Comparison of ENCODE assay signal across 9 mouse cellular contexts in genomic region chr11:52001341-52001740, GRCm38 (mm10). TPM values are rescaled to one million over a fixed set of nuclear protein-coding genes. Genes with fewer than 3 reads are reported as not detected.
A peak's percentile ranks its signal among the peaks of the same experiment; 100 is the strongest.
DNase-seq lines count a peak whose midpoint lies in the region; ATAC-seq and TF ChIP-seq lines count a peak whose summit lies in the region.
"Had no signal": no experiment of that assay in that cellular context is flagged by ENCODE, and none has a peak within 500 bp of the region (broad histone marks: within the 10 kb centered on the region; RNA-seq: fewer than 3 reads in every experiment).

No protein-coding gene starts in this region.

- peak overlapping the region; percentile 98 for H3K27ac ChIP-seq in heart, embryonic 12.5 days (ENCODE audit: poor library complexity, severe bottlenecking)
- no peak overlapping the region for H3K27ac ChIP-seq in thymus, adult 2 months (ENCODE audit: control insufficient read depth, insufficient read depth, low read length)
- H3K27ac ChIP-seq in limb, embryonic 12.5 days: peak overlapping the region; percentile 87
- peak overlapping the region; percentile 50; the same call in 1 of the 2 replicates for H3K27ac ChIP-seq in stomach, postnatal 0 days (replicated peaks)

- intact Hi-C loops in heart, postnatal 36 days (cut with DNase I): loop anchor here (2.0 kb wide), 1 partner anchor 35 kb away; the partner anchor contains the start of gene Cdkn2aipnl

- WGBS in heart, embryonic 12.5 days: 73% methylated on average over 10 of the region's 10 CpGs
- 84% methylated on average over 10 of the region's 10 CpGs for WGBS in thymus, adult 2 months
- WGBS in limb, embryonic 12.5 days: 82% methylated on average over 10 of the region's 10 CpGs
- WGBS in stomach, postnatal 0 days: 69% methylated on average over 10 of the region's 10 CpGs

- peak overlapping the region; percentile 82 for H3K4me2 ChIP-seq in heart, embryonic 12.5 days
- H3K4me2 ChIP-seq in limb, embryonic 12.5 days: peak overlapping the region; percentile 51
- peak overlapping the region; percentile 40; the same call in 1 of the 2 replicates for H3K4me2 ChIP-seq in stomach, postnatal 0 days (replicated peaks; ENCODE audit: low read depth)

- no peaks in the 10 kb centered on the region for H3K27me3 ChIP-seq in heart, embryonic 12.5 days (replicated peaks)
- H3K27me3 ChIP-seq in thymus, adult 2 months (ENCODE audit: control insufficient read depth, insufficient read depth, low read length): no peaks in the 10 kb centered on the region
- H3K27me3 ChIP-seq in limb, embryonic 12.5 days: no peaks in the 10 kb centered on the region
- H3K27me3 ChIP-seq in stomach, postnatal 0 days (ENCODE audit: control insufficient read depth, insufficient read depth, low read length): no peaks in the 10 kb centered on the region

- TF ChIP-seq EP300 in stomach, postnatal 0 days (optimal IDR thresholded peaks at IDR 0.05): no peak

- peaks cover 30% of the 10 kb centered on the region for H3K4me1 ChIP-seq in heart, embryonic 12.5 days (replicated peaks)
- H3K4me1 ChIP-seq in thymus, adult 2 months (replicated peaks; ENCODE audit: control insufficient read depth, insufficient read depth, low read length): peaks cover 3% of the 10 kb centered on the region
- H3K4me1 ChIP-seq in limb, embryonic 12.5 days (replicated peaks): peaks cover 39% of the 10 kb centered on the region
- H3K4me1 ChIP-seq in stomach, postnatal 0 days (replicated peaks; ENCODE audit: control insufficient read depth, insufficient read depth): peaks cover 2% of the 10 kb centered on the region; the same call in 1 of the 2 replicates

- no peak for DNase-seq in heart, postnatal 36 days
- DNase-seq in thymus, postnatal 4 days: peak; percentile 21
- no peak for DNase-seq in thymus, adult 2 months
- no peak for DNase-seq in stomach, postnatal 0 days (ENCODE audit: low spot score)
- no peak for DNase-seq in adrenal gland, postnatal 10 days

- no peaks in the 10 kb centered on the region for H3K9me3 ChIP-seq in heart, embryonic 12.5 days (replicated peaks)
- H3K9me3 ChIP-seq in limb, embryonic 12.5 days: no peaks in the 10 kb centered on the region
- H3K9me3 ChIP-seq in stomach, postnatal 0 days (ENCODE audit: control insufficient read depth, low read length): no peaks in the 10 kb centered on the region
- H3K9me3 ChIP-seq: G1E had no signal

- H3K36me3 ChIP-seq in heart, embryonic 12.5 days: peaks cover 14% of the 10 kb centered on the region
- H3K36me3 ChIP-seq in thymus, adult 2 months (ENCODE audit: control insufficient read depth, insufficient read depth, low read length): peaks cover 12% of the 10 kb centered on the region
- peaks cover 15% of the 10 kb centered on the region for H3K36me3 ChIP-seq in limb, embryonic 12.5 days
- peaks cover 13% of the 10 kb centered on the region for H3K36me3 ChIP-seq in stomach, postnatal 0 days (ENCODE audit: control insufficient read depth, insufficient read depth, low read length)

- no peak overlapping the region for H3K4me3 ChIP-seq in heart, embryonic 12.5 days
- H3K4me3 ChIP-seq in thymus, adult 2 months (ENCODE audit: control insufficient read depth, insufficient read depth, low read length): no peak overlapping the region
- peak overlapping the region; percentile 93; the same call in 1 of the 2 replicates for H3K4me3 ChIP-seq in limb, embryonic 12.5 days (replicated peaks)
- H3K4me3 ChIP-seq in stomach, postnatal 0 days (ENCODE audit: low read depth, low read length): no peak overlapping the region

- H3K9ac ChIP-seq in heart, embryonic 12.5 days: no peak overlapping the region
- H3K9ac ChIP-seq in limb, embryonic 12.5 days (replicated peaks): no peak overlapping the region
- no peak overlapping the region for H3K9ac ChIP-seq in stomach, postnatal 0 days (ENCODE audit: low read length)

- TF ChIP-seq POLR2A in thymus, adult 2 months (IDR thresholded peaks at IDR 0.05; ENCODE audit: control insufficient read depth, extremely low read depth, insufficient read depth, low read length, poor library complexity): no peak

- TF ChIP-seq CTCF in thymus, adult 2 months (IDR thresholded peaks at IDR 0.05; ENCODE audit: borderline replicate concordance, control insufficient read depth, extremely low read depth, insufficient read depth, low read length, poor library complexity): no peak
- TF ChIP-seq CTCF in stomach, postnatal 0 days (IDR thresholded peaks at IDR 0.05; ENCODE audit: low read depth): no peak

- ATAC-seq in heart, embryonic 12.5 days (ENCODE audit: insufficient number of reproducible peaks, low FRiP score): no peak
- ATAC-seq in limb, embryonic 12.5 days (ENCODE audit: insufficient number of reproducible peaks, insufficient read depth, low FRiP score, low TSS enrichment, low read depth): no peak
- no peak for ATAC-seq in stomach, postnatal 0 days (ENCODE audit: low FRiP score, low TSS enrichment)
- ATAC-seq in granulocyte monocyte progenitor cell, adult 5-6 weeks (replicated peaks; ENCODE audit: poor library complexity, severe bottlenecking): no peak

RNA-seq across cellular contexts. Expression of gene Ube2b, which starts 0.8 kb away (rescaled TPM):
- polyA plus RNA-seq in heart, embryonic 12.5 days (2016; fragmentation: Nextera tagmentation; extraction: Ambion mirVana): 263 and 265 TPM in 2 replicates
- total RNA-seq in heart, postnatal 36 days (2021): 100 to 1,000 TPM; 297 to 317 TPM
- polyA plus RNA-seq in thymus, adult 2 months (2012; rRNA removed): 63.9 and 72.5 TPM in 2 replicates
- 244 and 267 TPM in 2 replicates for polyA plus RNA-seq in limb, embryonic 12.5 days (2016; fragmentation: Nextera tagmentation; extraction: Ambion mirVana)
- 182 and 183 TPM in 2 replicates for polyA plus RNA-seq in stomach, postnatal 0 days (2015; fragmentation: Nextera tagmentation; extraction: Ambion mirVana)
- total RNA-seq in adrenal gland, postnatal 10 days (2021): 100 to 1,000 TPM; 131 to 155 TPM
- 72.9 and 101 TPM in 2 replicates for total RNA-seq in granulocyte monocyte progenitor cell, adult 5-6 weeks (2014; fragmentation: Nextera tagmentation)
- total RNA-seq in granulocyte monocyte progenitor cell, adult 5-6 weeks (2017): 74.2 and 93.1 TPM in 2 replicates

RNA-seq across cellular contexts. Expression of gene Cdkl3, which starts 2.7 kb away (rescaled TPM):
- polyA plus RNA-seq in heart, embryonic 12.5 days (2016; fragmentation: Nextera tagmentation; extraction: Ambion mirVana): 8.5 and 9.4 TPM in 2 replicates
- total RNA-seq in heart, postnatal 36 days (2021): 1 to 10 TPM; 5.5 to 5.7 TPM
- 3.1 and 3.4 TPM in 2 replicates for polyA plus RNA-seq in thymus, adult 2 months (2012; rRNA removed)
- polyA plus RNA-seq in limb, embryonic 12.5 days (2016; fragmentation: Nextera tagmentation; extraction: Ambion mirVana): 13.4 and 15.8 TPM in 2 replicates
- 4.8 and 5.5 TPM in 2 replicates for polyA plus RNA-seq in stomach, postnatal 0 days (2015; fragmentation: Nextera tagmentation; extraction: Ambion mirVana)
- 1 to 10 TPM; 8.1 to 8.2 TPM for total RNA-seq in adrenal gland, postnatal 10 days (2021)
- total RNA-seq in granulocyte monocyte progenitor cell, adult 5-6 weeks (2014; fragmentation: Nextera tagmentation): 2.5 and 5.2 TPM in 2 replicates
- 3.5 and 8.1 TPM in 2 replicates for total RNA-seq in granulocyte monocyte progenitor cell, adult 5-6 weeks (2017)

RNA-seq across cellular contexts. Expression of gene Cdkn2aipnl, which starts 33.9 kb away (rescaled TPM):
- 70.8 and 73.4 TPM in 2 replicates for polyA plus RNA-seq in heart, embryonic 12.5 days (2016; fragmentation: Nextera tagmentation; extraction: Ambion mirVana)
- total RNA-seq in heart, postnatal 36 days (2021): 10 to 100 TPM in 1 of 2 experiments, 1 to 10 TPM in 1; 9.7 to 10.7 TPM
- polyA plus RNA-seq in thymus, adult 2 months (2012; rRNA removed): 89.3 and 92.4 TPM in 2 replicates
- 107 and 109 TPM in 2 replicates for polyA plus RNA-seq in limb, embryonic 12.5 days (2016; fragmentation: Nextera tagmentation; extraction: Ambion mirVana)
- polyA plus RNA-seq in stomach, postnatal 0 days (2015; fragmentation: Nextera tagmentation; extraction: Ambion mirVana): 43.0 and 46.9 TPM in 2 replicates
- total RNA-seq in adrenal gland, postnatal 10 days (2021): 10 to 100 TPM; 23.8 to 26.0 TPM
- total RNA-seq in granulocyte monocyte progenitor cell, adult 5-6 weeks (2014; fragmentation: Nextera tagmentation): 70.1 and 81.1 TPM in 2 replicates
- 70.1 and 72.9 TPM in 2 replicates for total RNA-seq in granulocyte monocyte progenitor cell, adult 5-6 weeks (2017)
